Mouse (Mus musculus) thymus, postnatal 25 days (tissue): Measurements from ENCODE around the gene Ebp.

ENCODE experiments used
- DNase-seq: peaks from one replicate; pipeline ENCODE4 v3.0.0; 2022

Ebp gene

DNA sequence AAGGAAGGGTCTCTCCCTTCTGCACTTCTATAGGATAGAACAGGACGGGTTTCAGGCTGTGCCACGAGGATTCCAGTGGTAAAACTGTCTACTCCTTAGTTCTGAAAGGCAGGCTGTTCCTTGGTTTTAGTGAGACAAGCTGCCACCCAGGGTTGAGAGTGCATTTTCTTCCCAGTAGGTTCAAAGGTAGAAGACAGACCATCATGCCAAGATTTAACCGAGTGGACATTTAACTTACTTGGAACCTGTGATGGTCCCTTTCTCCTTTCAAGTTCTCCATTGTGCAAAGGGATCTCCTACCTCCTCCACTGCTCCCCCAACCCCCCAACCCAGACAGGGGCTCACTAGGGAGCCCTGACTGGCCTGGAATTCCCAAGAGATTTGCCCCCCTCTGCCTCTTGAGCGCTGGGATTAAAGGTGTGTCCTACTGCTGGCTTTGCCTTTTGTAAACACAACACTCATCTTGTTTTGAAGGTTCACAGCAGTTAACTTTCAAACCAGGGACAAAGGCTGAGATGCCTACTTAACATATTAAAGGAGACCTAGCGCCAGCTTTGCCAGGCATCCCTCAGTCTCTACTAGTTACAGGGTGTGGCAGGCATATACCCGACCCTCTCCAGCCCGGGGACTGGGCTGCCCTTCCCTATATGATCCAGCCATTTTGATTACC is 10.3 kb downstream of the Ebp start:
- DNase-seq: no peak

DNA sequence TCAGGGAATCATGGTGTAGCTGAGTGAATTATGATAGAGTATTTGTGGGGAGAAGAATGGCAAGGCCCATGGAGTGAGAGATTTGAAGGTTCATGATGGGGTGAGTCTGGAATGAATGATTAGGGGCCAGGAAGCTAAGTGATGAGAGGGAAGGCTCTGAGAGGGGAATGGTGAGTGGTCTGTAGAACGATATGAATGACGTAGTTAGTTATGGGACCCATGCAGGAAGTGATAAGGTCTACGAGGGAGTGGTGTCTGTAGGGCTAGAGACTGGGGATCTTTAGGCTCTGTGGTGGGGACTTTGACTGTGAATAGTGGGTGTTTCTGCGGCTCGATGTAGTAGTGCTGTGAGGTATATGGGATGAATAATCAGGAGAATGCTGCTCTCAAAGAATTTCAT is 13.7 kb downstream of the Ebp start:
- DNase-seq: no peak

DNA sequence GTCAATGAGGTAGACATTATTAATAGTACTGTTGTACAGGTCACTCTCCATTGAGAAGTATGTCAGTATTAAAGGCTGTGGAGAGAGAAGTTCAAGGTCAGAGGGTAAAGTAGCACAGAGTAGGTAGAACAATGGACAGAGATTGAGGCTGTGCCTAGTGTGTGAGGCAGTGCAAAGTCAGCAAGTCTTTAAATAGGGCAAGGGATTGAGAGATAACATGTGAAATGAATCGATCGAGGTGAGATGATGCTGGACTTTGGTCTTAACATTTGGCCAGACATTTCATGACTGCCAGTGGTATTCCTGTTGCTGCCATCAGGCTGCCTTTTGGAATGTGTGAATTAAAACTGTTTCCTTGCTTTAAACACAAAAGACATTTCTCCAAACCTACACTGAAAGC is 14.4 kb downstream of the Ebp start:
- DNase-seq: no peak

DNA sequence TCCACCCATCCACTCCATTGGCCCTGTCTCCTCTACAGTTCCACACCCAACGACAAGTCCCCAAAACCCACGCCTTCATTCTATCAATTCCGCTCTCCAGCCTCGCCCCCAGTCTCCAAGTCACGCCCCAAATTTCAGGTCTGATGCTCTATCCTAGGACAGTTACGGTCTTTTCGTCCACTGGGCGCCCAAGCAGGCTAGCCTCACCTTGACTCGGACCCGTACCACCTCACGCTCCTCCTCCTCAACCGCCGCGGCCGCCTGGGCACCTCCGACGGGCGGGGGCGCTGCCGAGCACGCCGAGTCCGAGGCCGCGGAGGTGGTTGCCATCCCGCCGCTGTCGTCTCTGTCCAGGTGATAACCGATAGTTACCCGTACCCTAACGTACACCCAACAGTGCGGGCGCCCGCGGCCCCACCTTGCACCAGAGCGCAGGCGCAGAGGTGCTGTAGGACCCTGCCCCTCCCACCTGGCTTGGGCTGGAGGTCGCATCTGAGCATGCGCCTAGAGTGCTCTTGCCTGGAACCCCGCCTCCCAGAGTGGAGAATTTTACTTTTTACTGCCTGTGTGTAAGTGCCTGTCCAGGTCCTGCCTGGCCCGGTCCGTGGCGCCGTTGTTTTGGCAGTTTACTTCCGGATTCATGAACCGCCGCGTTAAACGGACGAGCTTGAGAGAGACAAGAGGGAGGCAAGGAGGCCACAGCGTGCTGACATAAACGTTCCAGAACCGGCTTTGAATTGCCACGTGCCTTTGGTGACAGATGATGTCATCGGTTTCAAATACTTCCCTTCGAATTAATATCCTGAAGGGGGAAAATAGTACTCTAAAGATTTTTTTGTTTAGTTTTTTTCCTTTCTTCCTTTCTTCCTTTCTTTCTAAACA is 17.6 kb downstream of the Ebp start, which contains the start of gene Tbc1d25:
Gene Tbc1d25, minus strand, starts transcription at position 678 of the 882 bp plus-strand sequence.
- DNase-seq: peak; percentile 84

DNA sequence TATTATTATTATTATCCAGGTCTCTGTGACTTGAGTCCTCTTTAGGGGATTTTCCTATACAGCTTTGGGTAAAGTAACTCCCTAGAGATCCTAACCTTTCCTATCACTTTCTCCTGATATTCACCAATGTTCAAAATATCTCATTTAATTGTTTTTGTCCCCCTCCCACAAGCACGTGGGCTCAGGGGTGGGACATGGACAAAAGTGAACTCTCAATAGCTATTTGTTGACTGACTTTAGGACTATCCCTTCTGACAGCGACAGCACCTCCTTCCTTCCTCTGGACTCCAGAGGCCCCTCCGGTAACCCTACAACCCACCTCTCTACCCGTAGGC is 18.2 kb downstream of the Ebp start:
- DNase-seq: no peak

DNA sequence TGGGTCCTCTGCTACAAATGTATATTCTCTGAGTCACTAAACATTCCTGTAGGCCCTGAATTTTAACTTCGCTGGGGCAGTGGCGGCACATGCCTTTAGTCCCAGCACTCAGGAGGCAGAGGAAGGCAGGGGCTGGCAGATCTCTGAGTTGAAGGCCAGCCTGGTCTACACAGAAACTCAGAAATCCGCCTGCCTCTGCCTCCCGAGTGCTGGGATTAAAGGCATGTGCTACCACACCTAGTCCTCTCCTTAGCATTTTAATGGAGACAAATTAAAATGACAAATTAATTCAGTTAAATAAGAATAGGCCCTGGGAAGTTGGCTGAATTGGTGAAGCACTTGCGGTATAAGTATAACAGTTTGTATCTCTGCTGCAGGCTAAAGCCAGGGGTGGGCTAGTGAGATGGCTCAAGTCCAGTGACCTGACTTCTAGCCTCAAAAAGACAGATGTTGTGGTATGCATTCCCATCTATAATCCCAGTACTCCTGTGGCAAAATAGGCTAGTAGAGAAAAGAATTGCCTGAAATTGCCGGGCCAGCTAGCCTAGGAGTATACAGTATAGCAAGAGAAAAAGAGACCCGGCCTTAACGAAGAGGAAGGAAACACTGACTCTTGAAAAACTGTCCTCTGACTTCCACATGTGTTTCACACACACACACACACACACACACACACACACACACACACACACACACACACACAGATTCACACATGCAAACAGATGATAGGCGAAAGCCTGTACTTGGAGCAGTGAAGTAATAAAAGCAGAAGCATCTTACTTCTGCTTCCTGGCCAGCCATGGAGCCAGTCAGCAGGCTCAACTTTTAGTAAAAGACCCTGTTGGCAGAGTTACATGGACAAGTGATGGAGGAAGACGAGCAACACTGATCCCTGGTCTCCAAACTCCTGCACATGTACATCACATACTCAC is 25.3 kb downstream of the Ebp start:
- DNase-seq: no peak

DNA sequence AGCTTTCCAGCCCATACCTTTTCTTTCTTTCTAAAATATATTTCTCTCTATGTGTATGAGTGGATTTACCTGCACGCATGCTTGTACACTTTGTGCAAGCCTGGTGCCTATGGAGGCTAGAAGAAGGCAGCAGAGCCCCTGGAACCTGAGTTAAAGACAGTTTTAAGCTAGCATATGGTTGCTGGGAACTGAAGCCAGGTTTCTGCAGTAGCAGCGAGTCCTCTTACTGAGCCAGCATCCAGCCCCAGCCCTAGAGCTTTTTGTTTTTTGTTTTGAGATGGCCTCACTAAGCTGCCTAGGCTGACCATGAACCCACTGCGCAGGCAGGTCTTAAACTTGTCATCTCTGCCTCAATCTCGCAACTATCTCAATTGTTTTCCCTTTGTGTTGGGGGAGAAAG is 28.8 kb downstream of the Ebp start:
- DNase-seq: no peak

DNA sequence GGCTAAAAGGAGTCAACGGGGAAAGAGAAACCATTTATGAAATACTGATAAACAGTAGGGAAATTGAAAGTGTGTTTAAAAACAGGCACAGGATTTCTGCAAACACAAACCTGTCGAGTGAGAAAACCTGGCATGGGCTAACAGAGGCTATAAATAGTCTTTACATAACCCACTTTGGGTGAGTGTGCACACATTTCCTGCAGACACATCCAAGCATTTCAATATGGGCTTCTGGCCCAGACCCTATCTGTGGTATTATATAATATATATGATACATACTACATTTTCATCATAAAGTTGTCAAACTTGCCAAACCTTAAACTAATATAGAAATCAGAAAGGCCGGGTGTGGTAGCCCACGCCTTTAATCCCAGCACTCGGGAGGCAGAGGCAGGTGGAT is 30.2 kb downstream of the Ebp start:
- DNase-seq: no peak

DNA sequence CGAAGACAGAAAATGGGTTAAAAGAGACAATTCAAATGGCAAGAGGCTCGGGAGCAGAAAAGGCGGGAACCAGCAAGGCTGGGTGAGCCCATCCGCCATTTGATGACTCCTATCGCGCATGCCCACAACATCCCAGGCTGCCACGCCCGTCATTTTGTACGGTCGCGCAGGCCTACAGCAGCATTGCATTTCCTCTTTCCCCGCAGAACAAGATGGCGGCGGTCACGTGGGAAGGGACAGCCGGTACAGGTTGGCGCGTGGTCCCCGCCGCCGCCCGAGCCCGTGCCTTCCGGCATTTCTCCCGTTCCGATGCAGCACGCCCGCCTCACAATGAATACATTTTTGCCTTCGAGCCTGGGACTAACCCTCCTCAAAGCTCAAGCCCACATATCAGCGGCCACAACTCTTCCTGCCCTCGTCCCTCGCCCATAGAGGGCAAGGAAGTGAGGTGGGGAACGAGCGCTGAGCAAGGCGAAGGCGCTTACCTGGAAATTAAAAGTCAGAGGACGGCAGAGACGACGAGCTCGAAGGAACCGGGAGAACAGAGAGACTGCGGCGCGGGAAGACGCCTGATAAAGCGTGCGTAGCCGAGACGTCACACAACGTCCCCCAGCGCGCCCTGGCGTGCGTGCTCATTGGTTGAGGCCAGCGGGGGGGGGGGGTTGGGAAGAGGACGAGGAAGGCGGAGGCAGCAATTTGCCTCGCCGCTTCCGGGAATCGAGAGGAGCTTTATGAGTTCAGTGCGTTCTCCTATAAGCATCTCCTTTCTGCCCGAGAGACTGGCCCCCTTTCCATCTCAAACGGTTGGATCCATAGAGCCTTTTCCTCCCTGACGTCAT is 47.9 kb downstream of the Ebp start, which contains the start of gene Rbm3:
Gene Rbm3, minus strand, starts transcription at position 728 of the 839 bp plus-strand sequence.
- DNase-seq: peak; percentile 84

DNA sequence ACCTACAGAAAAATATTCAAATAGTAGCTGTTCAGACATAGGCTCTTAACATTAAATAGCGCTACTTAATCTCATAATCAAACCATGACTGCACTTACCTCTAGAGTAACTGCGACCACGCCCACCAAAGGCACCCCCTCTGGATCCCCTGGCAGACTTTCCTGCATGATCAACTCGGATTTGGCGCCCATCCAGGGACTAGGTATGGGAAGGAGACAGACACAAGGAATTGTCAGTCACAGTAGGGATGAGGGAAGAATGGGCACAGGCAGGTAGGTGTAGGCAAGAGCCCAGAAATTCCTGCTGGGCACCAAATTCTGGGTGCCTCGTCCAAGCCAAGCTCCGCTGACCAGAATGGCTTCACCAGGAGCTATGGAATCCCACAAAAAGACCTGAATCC is 49.6 kb downstream of the Ebp start:
- no peak for DNase-seq

DNA sequence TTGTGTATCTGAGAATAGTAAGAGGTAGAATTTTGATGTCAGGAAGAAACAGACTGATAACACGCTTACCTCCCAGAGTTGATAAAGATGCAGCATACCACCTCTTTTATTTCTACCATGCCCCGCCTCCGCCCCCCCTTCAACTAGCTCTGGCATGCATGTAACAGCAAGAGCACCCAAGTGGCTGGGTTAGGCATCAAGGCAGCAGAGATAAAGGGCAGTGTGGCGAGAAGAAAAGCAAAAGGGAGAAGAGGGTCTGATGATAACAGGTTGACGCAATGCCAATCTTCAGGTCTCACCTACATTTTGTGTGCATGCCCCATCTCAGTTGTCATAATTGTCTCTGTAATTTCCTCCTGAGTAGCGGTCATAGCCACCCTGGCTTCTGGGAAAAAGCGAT is 50.4 kb downstream of the Ebp start:
- no peak for DNase-seq

DNA sequence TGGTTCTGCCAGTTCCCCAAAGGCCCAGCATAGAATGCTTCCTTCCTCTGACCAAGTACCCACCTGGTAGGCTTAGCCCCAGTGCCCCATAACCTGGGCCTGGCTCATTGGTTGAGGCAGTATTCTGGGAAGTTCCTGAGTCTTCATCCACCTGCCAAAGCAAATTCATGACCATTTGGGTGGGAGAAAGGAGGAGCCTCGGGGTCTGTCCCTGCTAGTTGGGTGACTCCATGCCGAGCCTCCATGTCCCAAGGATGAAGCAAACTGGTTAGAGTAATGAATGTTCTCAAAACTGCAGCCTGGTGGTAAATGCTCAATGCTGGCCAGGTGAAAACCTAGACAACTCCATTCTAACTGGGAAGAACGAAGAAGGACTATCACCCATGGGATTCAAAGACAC is 52.3 kb downstream of the Ebp start:
- DNase-seq: no peak

DNA sequence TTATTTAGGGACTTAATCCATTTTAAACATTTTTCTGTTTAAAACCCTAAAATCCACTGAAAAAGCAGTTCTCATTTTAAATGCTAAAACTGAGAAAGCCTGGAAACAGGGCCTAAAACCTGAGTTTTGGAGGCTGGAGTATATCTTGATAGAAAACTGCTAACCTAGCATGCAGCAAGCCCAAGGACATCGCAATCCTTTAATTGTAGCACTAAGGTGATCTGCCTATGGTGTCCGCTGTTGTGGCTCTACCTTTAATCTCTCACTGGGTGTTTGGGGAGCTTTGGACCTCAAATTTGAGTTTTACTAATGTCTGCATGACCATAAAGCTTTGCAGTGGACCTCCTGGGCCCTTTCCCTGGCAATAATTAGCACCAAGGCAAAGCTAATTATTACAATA is 52.9 kb downstream of the Ebp start:
- DNase-seq: no peak

DNA sequence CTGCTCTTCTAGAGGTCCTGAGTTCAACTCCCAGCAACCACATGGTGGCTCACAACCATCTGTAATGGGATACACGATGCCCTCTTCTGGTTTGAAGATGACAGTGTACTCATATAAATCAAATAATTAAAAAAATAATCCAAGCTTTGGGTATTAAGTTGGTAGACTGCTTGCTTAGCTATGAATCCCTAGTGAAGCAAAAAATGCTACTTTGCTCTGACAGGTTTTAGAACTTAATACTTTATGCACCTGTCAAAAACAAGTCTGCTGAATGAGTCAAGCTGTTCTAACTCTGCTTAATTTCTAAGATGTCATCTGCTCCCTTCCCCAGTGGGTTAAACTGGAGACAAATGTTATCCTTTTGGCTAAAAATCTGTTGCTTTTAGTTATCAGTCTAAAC is 53.8 kb downstream of the Ebp start:
- no peak for DNase-seq

DNA sequence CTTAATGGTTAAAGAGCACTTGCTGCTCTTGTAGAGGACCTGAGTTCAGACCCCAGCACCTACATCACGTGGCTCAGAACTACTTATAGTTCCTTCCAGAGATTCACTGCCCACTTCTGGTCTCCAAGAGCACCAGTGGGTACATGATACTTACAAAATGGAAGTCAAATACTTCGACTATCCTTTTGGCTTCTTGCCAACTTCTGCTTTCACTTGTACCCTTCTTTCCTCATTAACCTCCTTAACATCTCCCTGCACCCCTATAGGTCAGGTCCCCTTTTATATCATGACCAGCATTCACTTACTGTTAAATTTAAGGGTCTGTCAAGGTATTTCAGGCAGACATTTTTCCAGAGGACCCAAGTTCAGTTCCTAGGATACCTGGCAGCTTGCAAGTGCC is 57.4 kb downstream of the Ebp start:
- DNase-seq: no peak
